Mouse (Mus musculus) embryonic facial prominence, embryonic 10.5 days (tissue): Measurements from ENCODE around the gene Smyd2. TPM values are rescaled to one million over a fixed set of nuclear protein-coding genes. Genes with fewer than 3 reads are reported as not detected.

Source experiments
- DNase-seq: peaks from one replicate; pipeline ENCODE4 v3.0.0-alpha.2; 2017; ENCODE audit warnings: low spot score
- H3K27ac ChIP-seq: fragments of 300-500 bp; sonication (generic); replicated peaks from 2 replicates; pipeline ENCODE4 v1.5.1; 2016; ENCODE audit warnings: mild to moderate bottlenecking
- H3K27me3 ChIP-seq: fragments of 300-500 bp; sonication (generic); replicated peaks from 2 replicates; pipeline ENCODE4 v1.6.1; 2016; ENCODE audit warnings: low read depth, mild to moderate bottlenecking; ENCODE audit not compliant: poor library complexity, severe bottlenecking
- H3K36me3 ChIP-seq: fragments of 300-500 bp; sonication (generic); replicated peaks from 2 replicates; pipeline ENCODE4 v1.6.1; 2016; ENCODE audit warnings: mild to moderate bottlenecking, moderate library complexity
- H3K4me1 ChIP-seq: fragments of 300-500 bp; sonication (generic); 2 replicates; pipeline ENCODE4 v1.6.1; 2016
- H3K4me3 ChIP-seq: fragments of 300-500 bp; sonication (generic); 2 replicates; pipeline ENCODE4 v1.5.1; 2016; ENCODE audit warnings: mild to moderate bottlenecking, moderate library complexity
- H3K9me3 ChIP-seq: fragments of 300-500 bp; sonication (generic); 2 replicates; pipeline ENCODE4 v1.6.1; 2016; ENCODE audit warnings: mild to moderate bottlenecking
- WGBS: fragments of 180-500 bp; shearing (Covaris S2); methylation state at CpG from one replicate; pipeline ENCODE4 v1.1.7; 2016; 5-methylcytosine and 5-hydroxymethylcytosine counted together
- polyA plus RNA-seq: library from polyadenylated mRNA; unstranded; fragments of >200 nt; fragmentation: Nextera tagmentation; extraction: Ambion mirVana; gene quantifications from 2 replicates; pipeline ENCODE4 v1.2.1, GENCODE M21; 2016

Gene Smyd2
- polyA plus RNA-seq, 1 experiment from 2014 or later = 78.5 TPM

DNA sequence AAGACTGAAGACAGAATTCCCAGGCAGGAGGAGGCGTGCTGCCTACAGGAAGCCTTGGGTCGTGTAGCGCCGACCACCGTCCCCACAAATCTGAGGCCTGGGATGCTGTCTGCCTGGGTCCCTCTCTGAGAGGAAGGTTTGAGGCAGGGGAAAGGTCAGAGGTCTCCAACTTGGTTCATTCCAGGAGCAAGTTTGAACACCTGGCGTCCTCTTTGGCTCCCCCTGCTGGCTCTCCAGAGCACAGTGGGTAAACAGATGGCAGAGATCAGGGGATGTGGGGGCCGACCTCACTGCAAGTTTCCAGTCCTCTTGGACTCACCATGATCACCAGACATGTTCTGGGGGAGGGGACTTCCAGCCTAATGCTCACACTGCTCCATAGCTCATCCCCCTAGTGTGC lies 39.3 kb downstream of the Smyd2 start:
- Histone ChIP-seq H3K27me3 (no peaks in the 10 kb centered on the region), H3K36me3 (peaks cover 44% of the 10 kb centered on the region), H3K4me3 (no peak overlapping the region), H3K27ac (0 out of 2 replicates have a peak overlapping the region, but pooled peaks have one; percentile 3), H3K9me3 (no peaks in the 10 kb centered on the region), H3K4me1 (peaks cover 35% of the 10 kb centered on the region)
- peak; percentile 72 for DNase-seq
- 42% methylated on average over 7 of the region's 7 CpGs for WGBS

DNA sequence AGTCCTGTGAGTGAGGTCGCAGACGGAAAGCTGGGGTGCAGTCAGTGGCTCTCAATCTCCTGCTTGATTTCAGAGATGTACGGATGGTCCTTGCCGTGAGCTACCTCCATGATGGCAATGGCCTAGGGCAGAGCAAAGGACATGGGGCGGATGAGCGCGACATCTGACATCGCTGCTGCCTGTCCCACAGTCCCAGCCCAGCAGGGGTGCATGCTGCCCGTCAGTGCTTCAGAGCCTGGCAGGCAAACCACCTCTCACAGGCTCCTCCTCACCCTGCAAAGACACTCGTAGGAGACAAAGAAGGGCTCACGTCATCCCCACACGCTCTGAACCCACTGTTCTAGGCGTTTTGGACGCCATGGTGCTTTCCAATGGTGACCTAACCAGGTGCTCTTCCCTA lies 41.4 kb downstream of the Smyd2 start:
- Histone ChIP-seq H3K4me1 (peaks cover 39% of the 10 kb centered on the region), H3K27ac (no peak overlapping the region), H3K9me3 (no peaks in the 10 kb centered on the region), H3K36me3 (peaks cover 38% of the 10 kb centered on the region), H3K4me3 (no peak overlapping the region), H3K27me3 (no peaks in the 10 kb centered on the region)
- DNase-seq = no peak
- 77% methylated on average over 14 of the region's 14 CpGs for WGBS

DNA sequence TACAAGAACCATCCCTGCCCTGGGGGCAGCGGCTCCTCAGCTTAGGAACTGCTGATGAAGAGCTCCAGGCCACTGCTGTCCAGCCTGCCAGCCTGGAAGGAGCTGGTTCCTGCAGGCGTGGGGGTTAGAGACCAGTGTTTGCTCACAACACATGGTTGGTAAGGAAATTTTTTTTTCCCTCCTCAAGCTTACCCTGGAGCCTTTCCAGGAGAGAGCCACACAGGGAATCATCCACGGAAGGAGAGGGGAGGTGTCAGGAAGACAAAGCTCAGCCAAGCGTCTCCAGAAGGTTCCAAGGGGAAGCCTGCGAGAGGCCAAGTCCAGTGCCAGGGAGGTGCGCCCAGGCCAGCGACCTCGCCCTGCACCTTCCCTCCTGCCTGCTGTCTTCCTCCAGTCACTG lies 42.2 kb downstream of the Smyd2 start:
- 76% methylated on average over 8 of the region's 8 CpGs for WGBS
- no peak for DNase-seq
- Histone ChIP-seq H3K27ac (peak overlapping the region; percentile 19; the same call in 1 of the 2 replicates), H3K4me3 (no peak overlapping the region), H3K27me3 (no peaks in the 10 kb centered on the region), H3K36me3 (peaks cover 31% of the 10 kb centered on the region), H3K9me3 (no peaks in the 10 kb centered on the region), H3K4me1 (peaks cover 41% of the 10 kb centered on the region)

DNA sequence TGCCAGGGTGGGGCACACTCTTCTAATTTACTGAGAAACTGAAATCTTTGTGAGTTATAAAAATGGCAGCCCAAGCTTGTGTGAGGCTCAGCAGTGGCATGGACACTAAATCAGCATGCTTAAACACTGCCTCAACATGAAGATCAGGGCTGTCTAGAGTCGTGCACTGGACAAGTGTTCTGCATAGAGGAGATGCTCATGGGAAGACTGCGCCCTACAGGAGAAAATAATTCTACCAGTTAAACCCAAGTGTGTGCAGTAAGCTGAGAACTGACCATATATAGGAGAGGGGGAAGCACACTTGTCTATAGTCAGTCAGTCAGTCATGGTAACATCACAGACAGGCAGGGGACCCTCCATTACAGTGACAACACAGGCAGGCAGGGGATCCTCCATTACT lies 43.0 kb downstream of the Smyd2 start:
- H3K4me3 ChIP-seq = no peak overlapping the region
- no peak for DNase-seq
- no peaks in the 10 kb centered on the region for H3K9me3 ChIP-seq
- H3K36me3 ChIP-seq = peaks cover 30% of the 10 kb centered on the region
- no peaks in the 10 kb centered on the region for H3K27me3 ChIP-seq
- WGBS = 75% methylated on average over 2 of the region's 2 CpGs
- no peak overlapping the region for H3K27ac ChIP-seq
- H3K4me1 ChIP-seq = peaks cover 41% of the 10 kb centered on the region

DNA sequence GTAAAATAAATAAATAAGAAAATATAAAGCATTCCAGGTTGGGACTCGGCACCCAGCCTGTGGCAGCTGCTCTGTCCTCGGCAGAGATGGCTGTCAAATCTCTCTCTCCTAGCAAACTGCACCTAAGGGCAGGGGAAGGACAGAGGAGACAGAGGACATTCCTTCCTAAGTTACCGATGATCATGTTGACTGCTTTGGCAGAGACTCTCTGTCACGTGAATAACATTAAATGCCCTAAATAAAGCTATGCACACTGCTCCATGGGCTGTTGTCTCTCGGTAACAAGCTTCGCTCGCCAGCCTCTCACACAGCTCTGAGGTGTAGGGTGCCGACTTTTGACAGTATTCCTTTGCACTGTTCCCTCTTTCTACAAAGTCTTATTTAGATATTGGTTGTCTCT lies 46.0 kb downstream of the Smyd2 start:
- H3K27ac ChIP-seq = no peak overlapping the region
- H3K36me3 ChIP-seq = peaks cover 23% of the 10 kb centered on the region
- H3K9me3 ChIP-seq = no peaks in the 10 kb centered on the region
- 82% methylated on average over 8 of the region's 8 CpGs for WGBS
- no peaks in the 10 kb centered on the region for H3K27me3 ChIP-seq
- H3K4me3 ChIP-seq = no peak overlapping the region
- no peak for DNase-seq
- peaks cover 23% of the 10 kb centered on the region for H3K4me1 ChIP-seq

DNA sequence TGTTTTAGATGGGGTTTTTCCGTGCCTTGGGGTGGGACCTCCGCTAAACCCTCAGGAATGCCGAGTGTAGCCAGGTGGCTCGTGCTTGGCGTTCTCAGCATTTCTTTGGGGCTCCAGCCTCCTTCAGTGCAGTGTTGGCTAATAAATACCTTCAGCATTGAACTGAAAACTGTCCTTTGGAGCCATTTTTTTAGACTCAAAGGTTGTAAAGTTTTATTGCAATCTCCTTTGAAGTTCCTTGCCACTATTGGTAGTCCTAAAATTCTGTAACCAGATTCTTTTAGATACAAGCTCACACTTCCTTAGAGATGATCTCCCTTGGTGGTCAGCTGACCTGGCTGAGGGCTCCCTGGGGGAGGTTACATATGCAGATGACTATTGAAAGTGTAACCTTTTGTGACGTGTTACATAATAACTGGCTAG lies 46.7 kb downstream of the Smyd2 start:
- no peak for DNase-seq
- Histone ChIP-seq H3K27ac (no peak overlapping the region), H3K9me3 (no peaks in the 10 kb centered on the region), H3K4me1 (peaks cover 23% of the 10 kb centered on the region), H3K36me3 (peaks cover 24% of the 10 kb centered on the region), H3K27me3 (no peaks in the 10 kb centered on the region), H3K4me3 (no peak overlapping the region)
- 35% methylated on average over 6 of the region's 6 CpGs for WGBS

DNA sequence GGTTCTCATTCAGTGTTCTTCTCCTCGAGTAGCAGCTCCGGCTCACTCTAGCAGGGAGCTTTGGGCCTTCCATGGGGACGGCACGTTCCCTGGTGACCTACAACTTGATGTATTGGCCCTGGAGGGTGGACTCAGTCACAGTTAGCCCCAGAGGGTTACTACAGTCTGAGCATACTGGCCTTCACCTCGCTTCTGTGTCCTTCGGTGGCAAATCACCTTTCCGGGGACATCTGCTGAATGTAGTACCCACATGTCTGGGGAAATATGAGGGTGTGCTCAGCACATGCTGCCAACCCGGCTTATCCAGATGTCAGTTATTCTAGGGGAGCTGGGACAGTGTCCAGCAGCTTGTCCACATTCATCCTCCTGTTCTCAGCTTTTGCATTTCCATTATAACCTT lies 48.6 kb downstream of the Smyd2 start:
- WGBS = 90% methylated on average over 8 of the region's 8 CpGs
- Histone ChIP-seq H3K36me3 (peaks cover 32% of the 10 kb centered on the region), H3K4me1 (peaks cover 19% of the 10 kb centered on the region), H3K27ac (no peak overlapping the region), H3K27me3 (no peaks in the 10 kb centered on the region), H3K4me3 (no peak overlapping the region), H3K9me3 (no peaks in the 10 kb centered on the region)
- no peak for DNase-seq

DNA sequence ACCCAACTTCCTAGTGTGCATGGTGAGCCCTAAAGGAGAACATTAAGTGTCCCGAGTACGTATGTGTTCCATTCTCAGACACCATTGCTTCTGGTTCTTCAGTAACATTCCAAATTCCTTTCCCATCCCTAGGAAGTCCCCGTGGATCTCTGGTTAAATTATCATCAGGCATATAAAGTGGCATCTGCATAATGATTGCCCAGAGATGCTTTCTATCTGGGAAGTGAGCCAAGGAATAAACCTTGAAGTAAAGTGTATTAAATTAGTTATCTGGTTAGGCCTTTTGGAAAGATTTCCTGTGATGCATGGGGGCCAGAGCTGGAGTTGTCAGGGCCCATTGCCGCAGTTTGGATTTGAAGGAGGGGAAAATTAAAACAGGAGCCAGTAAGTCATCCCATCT lies 50.1 kb downstream of the Smyd2 start:
- Histone ChIP-seq H3K27me3 (no peaks in the 10 kb centered on the region), H3K4me1 (peaks cover 25% of the 10 kb centered on the region), H3K4me3 (no peak overlapping the region), H3K27ac (no peak overlapping the region), H3K36me3 (peaks cover 32% of the 10 kb centered on the region), H3K9me3 (no peaks in the 10 kb centered on the region)
- DNase-seq = no peak
- 92% methylated on average over 4 of the region's 4 CpGs for WGBS

DNA sequence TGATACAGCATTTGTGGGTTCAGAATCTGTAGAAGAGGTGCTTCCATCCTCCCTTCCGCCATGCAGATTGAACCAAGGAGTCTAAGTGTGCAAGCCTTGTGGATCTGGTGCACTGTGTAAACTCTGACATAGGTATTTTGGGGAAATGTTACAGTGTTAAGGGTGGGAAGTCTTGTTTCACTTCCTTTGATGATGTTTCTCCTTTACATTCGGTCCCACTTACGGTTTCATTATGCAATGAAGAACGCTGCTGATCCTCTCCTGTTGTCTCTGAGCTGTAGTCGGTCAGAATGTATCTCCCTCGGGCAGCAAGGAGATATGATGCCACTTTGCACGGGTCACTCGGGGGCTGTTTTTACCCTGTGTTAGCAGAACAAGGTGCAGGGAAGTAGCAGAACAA lies 50.5 kb downstream of the Smyd2 start:
- no peaks in the 10 kb centered on the region for H3K27me3 ChIP-seq
- no peak for DNase-seq
- H3K9me3 ChIP-seq = no peaks in the 10 kb centered on the region
- H3K4me1 ChIP-seq = peaks cover 27% of the 10 kb centered on the region
- H3K36me3 ChIP-seq = peaks cover 32% of the 10 kb centered on the region
- 92% methylated on average over 8 of the region's 8 CpGs for WGBS
- no peak overlapping the region for H3K4me3 ChIP-seq
- H3K27ac ChIP-seq = no peak overlapping the region

DNA sequence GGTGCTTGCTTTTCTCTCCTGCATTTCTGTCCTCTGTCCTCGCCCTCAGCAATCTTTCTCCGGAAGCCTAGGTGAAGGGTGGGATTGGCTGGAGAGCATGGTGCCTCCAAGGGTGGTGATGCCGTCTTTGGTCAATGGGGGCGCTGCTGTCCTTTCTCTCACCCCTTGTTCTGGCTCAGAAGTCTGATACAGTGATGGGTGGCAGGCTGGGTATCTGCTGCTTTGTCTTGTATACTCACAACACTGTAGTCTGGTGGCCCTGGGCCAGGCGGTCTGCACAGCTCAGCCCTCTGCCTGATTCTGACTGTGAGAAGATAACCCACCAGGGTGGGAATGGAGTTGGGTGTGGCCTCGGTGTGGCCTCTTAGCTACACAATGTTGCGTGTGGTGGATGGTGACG lies 51.6 kb downstream of the Smyd2 start:
- Histone ChIP-seq H3K27ac (no peak overlapping the region), H3K9me3 (no peaks in the 10 kb centered on the region), H3K27me3 (no peaks in the 10 kb centered on the region), H3K4me3 (no peak overlapping the region), H3K4me1 (peaks cover 21% of the 10 kb centered on the region), H3K36me3 (peaks cover 41% of the 10 kb centered on the region)
- no peak for DNase-seq
- 84% methylated on average over 8 of the region's 8 CpGs for WGBS

DNA sequence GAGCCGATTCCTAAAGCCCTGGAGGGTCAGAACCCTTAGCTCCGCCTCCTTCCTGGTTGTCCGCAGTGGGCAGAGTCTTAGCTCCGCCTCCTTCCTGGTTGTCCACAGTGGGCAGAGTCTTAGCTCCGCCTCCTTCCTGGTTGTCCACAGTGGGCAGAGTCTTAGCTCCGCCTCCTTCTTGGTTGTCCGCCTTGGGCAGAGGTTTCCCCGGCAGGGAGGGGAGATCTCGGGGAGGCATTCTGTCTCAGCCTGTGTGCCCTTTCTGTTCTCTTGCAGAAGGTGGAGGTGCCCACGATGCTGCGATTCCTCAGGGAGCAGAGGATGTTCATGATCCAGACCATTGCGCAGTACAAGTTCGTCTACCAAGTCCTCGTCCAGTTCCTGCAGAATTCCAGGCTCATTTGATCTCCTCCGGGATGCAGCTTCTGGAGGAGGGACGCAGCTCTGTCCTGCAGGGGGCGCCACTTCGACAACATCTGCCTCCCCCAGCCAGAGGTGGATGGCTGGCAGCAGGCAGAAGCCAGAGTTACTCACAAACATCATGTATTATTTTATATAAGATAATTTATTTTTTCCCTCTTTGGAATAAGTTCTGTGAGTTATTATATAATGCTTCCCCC lies 52.4 kb downstream of the Smyd2 start:
- Histone ChIP-seq H3K27me3 (no peaks in the 10 kb centered on the region), H3K9me3 (no peaks in the 10 kb centered on the region), H3K4me3 (no peak overlapping the region), H3K4me1 (peaks cover 13% of the 10 kb centered on the region), H3K27ac (no peak overlapping the region), H3K36me3 (peaks cover 46% of the 10 kb centered on the region)
- DNase-seq = no peak
- 91% methylated on average over 18 of the region's 18 CpGs for WGBS

DNA sequence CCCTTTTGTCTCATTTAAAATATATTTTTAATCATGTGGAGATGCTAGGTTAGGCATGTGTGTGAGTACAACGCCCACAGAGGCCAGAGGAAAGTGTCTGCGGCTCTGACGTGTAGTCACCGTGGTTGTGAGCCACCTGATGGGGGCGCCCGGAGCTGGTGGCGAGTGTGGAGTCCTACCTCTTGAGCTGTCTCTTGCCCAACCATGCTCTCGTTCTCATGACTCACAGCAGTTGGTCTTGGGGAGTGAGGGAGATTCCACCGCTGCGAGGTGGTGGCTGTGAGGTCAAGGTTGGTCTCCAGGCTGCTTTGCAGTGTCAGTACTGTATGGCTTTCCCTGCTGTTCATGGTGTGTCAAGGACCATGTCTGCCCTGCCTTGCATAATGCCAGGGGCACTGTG lies 54.1 kb downstream of the Smyd2 start:
- no peak overlapping the region for H3K27ac ChIP-seq
- H3K27me3 ChIP-seq = no peaks in the 10 kb centered on the region
- 88% methylated on average over 10 of the region's 10 CpGs for WGBS
- peaks cover 8% of the 10 kb centered on the region for H3K4me1 ChIP-seq
- no peak for DNase-seq
- H3K36me3 ChIP-seq = peaks cover 52% of the 10 kb centered on the region
- no peak overlapping the region for H3K4me3 ChIP-seq
- H3K9me3 ChIP-seq = no peaks in the 10 kb centered on the region

DNA sequence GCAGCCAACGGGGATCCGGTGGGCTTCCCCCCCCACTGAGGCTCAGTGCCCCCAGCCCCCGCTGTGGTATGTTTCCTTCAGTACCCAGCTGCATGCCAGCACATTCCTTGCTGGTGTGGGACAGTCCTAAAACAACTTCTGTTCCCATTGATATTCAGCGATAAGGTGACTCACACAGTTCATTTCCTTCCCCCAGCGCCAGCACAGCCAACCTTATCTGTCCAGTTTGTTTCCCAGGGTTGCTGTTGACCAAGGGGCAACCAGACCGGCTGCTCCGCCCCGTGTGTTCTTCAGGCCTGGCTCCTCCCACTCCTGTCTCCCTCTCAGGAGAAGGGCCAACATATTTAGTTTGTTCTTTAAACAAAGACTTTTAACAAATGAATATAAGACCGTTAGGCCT lies 54.7 kb downstream of the Smyd2 start:
- H3K36me3 ChIP-seq = peaks cover 53% of the 10 kb centered on the region
- H3K4me1 ChIP-seq = peaks cover 8% of the 10 kb centered on the region
- no peaks in the 10 kb centered on the region for H3K9me3 ChIP-seq
- 76% methylated on average over 9 of the region's 9 CpGs for WGBS
- no peaks in the 10 kb centered on the region for H3K27me3 ChIP-seq
- H3K4me3 ChIP-seq = no peak overlapping the region
- DNase-seq = no peak
- peak overlapping the region; percentile 40 for H3K27ac ChIP-seq
